Mouse (Mus musculus): Measurements from ENCODE around the gene Cldnd2. TPM values are rescaled to one million over a fixed set of nuclear protein-coding genes. Genes with fewer than 3 reads are reported as not detected.
"Not testable (repeated sequence)": the region's sequence is repeated elsewhere in the genome, so short reads cannot be mapped to it uniquely, and the experiment has no call there.

The Cldnd2 gene
- 247 and 279 TPM in 2 replicates for polyA plus RNA-seq (2012; rRNA removed)

- no peaks in the 10 kb centered on the region for H3K36me3 ChIP-seq (ENCODE audit: control insufficient read depth, insufficient read depth, low read length)
Observed at GRCm38 (mm10) chr7:43440482-43440881, at the start of gene Cldnd2. Gene Cldnd2, plus strand, starts transcription at chr7:43440782.

GRCm38 (mm10) chr7:43392349-43393121, 48.0 kb upstream of the Cldnd2 start:
- H3K27ac ChIP-seq (ENCODE audit: control insufficient read depth, insufficient read depth, low read depth, low read length), result no peak overlapping the region
- H3K36me3 ChIP-seq (ENCODE audit: control insufficient read depth, insufficient read depth, low read length), result no peaks in the 10 kb centered on the region
- no peaks in the 10 kb centered on the region for H3K4me1 ChIP-seq (ENCODE audit: control insufficient read depth, insufficient read depth, low read length)
- no peaks in the 10 kb centered on the region for H3K27me3 ChIP-seq (ENCODE audit: control insufficient read depth, insufficient read depth, low read length)
- H3K4me3 ChIP-seq (ENCODE audit: control insufficient read depth, low read depth, low read length), result no peak overlapping the region
- TF ChIP-seq POLR2A (IDR thresholded peaks at IDR 0.05; ENCODE audit: control insufficient read depth, low read depth, low read length) (no peak), CTCF (IDR thresholded peaks at IDR 0.05; ENCODE audit: control insufficient read depth, insufficient read depth, insufficient replicate concordance, low read depth, low read length) (no peak)

More at GRCm38 (mm10) chr7:43440482-43440881, at the start of gene Cldnd2:
- TF ChIP-seq CTCF (IDR thresholded peaks at IDR 0.05; ENCODE audit: control insufficient read depth, insufficient read depth, insufficient replicate concordance, low read depth, low read length) (no peak), POLR2A (IDR thresholded peaks at IDR 0.05; ENCODE audit: control insufficient read depth, low read depth, low read length) (no peak)
- Histone ChIP-seq H3K4me3 (ENCODE audit: control insufficient read depth, low read depth, low read length) (peak within 1 kb of the TSS; percentile 89), H3K4me1 (ENCODE audit: control insufficient read depth, insufficient read depth, low read length) (peaks cover 22% of the 10 kb centered on the region), H3K27ac (ENCODE audit: control insufficient read depth, insufficient read depth, low read depth, low read length) (no peak within 1 kb of the TSS), H3K27me3 (ENCODE audit: control insufficient read depth, insufficient read depth, low read length) (no peaks in the 10 kb centered on the region)

- Histone ChIP-seq H3K27me3 (ENCODE audit: control insufficient read depth, insufficient read depth, low read length) (no peaks in the 10 kb centered on the region), H3K36me3 (ENCODE audit: control insufficient read depth, insufficient read depth, low read length) (no peaks in the 10 kb centered on the region), H3K4me3 (ENCODE audit: control insufficient read depth, low read depth, low read length) (no peak overlapping the region), H3K4me1 (ENCODE audit: control insufficient read depth, insufficient read depth, low read length) (no peaks in the 10 kb centered on the region), H3K27ac (ENCODE audit: control insufficient read depth, insufficient read depth, low read depth, low read length) (no peak overlapping the region)
- no peak for TF ChIP-seq POLR2A (IDR thresholded peaks at IDR 0.05; ENCODE audit: control insufficient read depth, low read depth, low read length)
- TF ChIP-seq CTCF (IDR thresholded peaks at IDR 0.05; ENCODE audit: control insufficient read depth, insufficient read depth, insufficient replicate concordance, low read depth, low read length), result no peak
Observed at GRCm38 (mm10) chr7:43399501-43399900, 41.1 kb upstream of the Cldnd2 start.

GRCm38 (mm10) chr7:43402718-43403117, 37.9 kb upstream of the Cldnd2 start:
- no peaks in the 10 kb centered on the region for H3K27me3 ChIP-seq (ENCODE audit: control insufficient read depth, insufficient read depth, low read length)
- H3K36me3 ChIP-seq (ENCODE audit: control insufficient read depth, insufficient read depth, low read length), result no peaks in the 10 kb centered on the region
- H3K4me1 ChIP-seq (ENCODE audit: control insufficient read depth, insufficient read depth, low read length), result no peaks in the 10 kb centered on the region

GRCm38 (mm10) chr7:43407573-43407972, 33.0 kb upstream of the Cldnd2 start:
- Histone ChIP-seq H3K27ac (ENCODE audit: control insufficient read depth, insufficient read depth, low read depth, low read length) (no peak overlapping the region), H3K36me3 (ENCODE audit: control insufficient read depth, insufficient read depth, low read length) (no peaks in the 10 kb centered on the region), H3K4me3 (ENCODE audit: control insufficient read depth, low read depth, low read length) (no peak overlapping the region), H3K27me3 (ENCODE audit: control insufficient read depth, insufficient read depth, low read length) (no peaks in the 10 kb centered on the region), H3K4me1 (ENCODE audit: control insufficient read depth, insufficient read depth, low read length) (no peaks in the 10 kb centered on the region)
- TF ChIP-seq POLR2A (IDR thresholded peaks at IDR 0.05; ENCODE audit: control insufficient read depth, low read depth, low read length) (no peak), CTCF (IDR thresholded peaks at IDR 0.05; ENCODE audit: control insufficient read depth, insufficient read depth, insufficient replicate concordance, low read depth, low read length) (no peak)

More at GRCm38 (mm10) chr7:43402718-43403117, 37.9 kb upstream of the Cldnd2 start:
- Histone ChIP-seq H3K27ac (ENCODE audit: control insufficient read depth, insufficient read depth, low read depth, low read length) (no peak overlapping the region), H3K4me3 (ENCODE audit: control insufficient read depth, low read depth, low read length) (no peak overlapping the region)
- TF ChIP-seq POLR2A (IDR thresholded peaks at IDR 0.05; ENCODE audit: control insufficient read depth, low read depth, low read length) (no peak), CTCF (IDR thresholded peaks at IDR 0.05; ENCODE audit: control insufficient read depth, insufficient read depth, insufficient replicate concordance, low read depth, low read length) (no peak)

- H3K4me1 ChIP-seq (ENCODE audit: control insufficient read depth, insufficient read depth, low read length), result no peaks in the 10 kb centered on the region; the same call in 1 of the 2 replicates
- TF ChIP-seq CTCF (IDR thresholded peaks at IDR 0.05; ENCODE audit: control insufficient read depth, insufficient read depth, insufficient replicate concordance, low read depth, low read length) (no peak), POLR2A (IDR thresholded peaks at IDR 0.05; ENCODE audit: control insufficient read depth, low read depth, low read length) (no peak)
Observed at GRCm38 (mm10) chr7:43408131-43408553, 32.4 kb upstream of the Cldnd2 start, which contains the start of gene Siglecg. Gene Siglecg, plus strand, starts transcription at chr7:43408204.

GRCm38 (mm10) chr7:43409084-43409483, 31.5 kb upstream of the Cldnd2 start:
- no peaks in the 10 kb centered on the region; the same call in 1 of the 2 replicates for H3K4me1 ChIP-seq (ENCODE audit: control insufficient read depth, insufficient read depth, low read length)

More at GRCm38 (mm10) chr7:43408131-43408553, 32.4 kb upstream of the Cldnd2 start, which contains the start of gene Siglecg:
- Histone ChIP-seq H3K4me3 (ENCODE audit: control insufficient read depth, low read depth, low read length) (no peak within 1 kb of the TSS), H3K27me3 (ENCODE audit: control insufficient read depth, insufficient read depth, low read length) (no peaks in the 10 kb centered on the region), H3K36me3 (ENCODE audit: control insufficient read depth, insufficient read depth, low read length) (no peaks in the 10 kb centered on the region), H3K27ac (ENCODE audit: control insufficient read depth, insufficient read depth, low read depth, low read length) (no peak within 1 kb of the TSS)

GRCm38 (mm10) chr7:43411724-43412123, 28.9 kb upstream of the Cldnd2 start:
- not testable (repeated sequence) for H3K4me3 ChIP-seq (ENCODE audit: control insufficient read depth, low read depth, low read length); H3K27ac ChIP-seq (ENCODE audit: control insufficient read depth, insufficient read depth, low read depth, low read length); H3K4me1 ChIP-seq (ENCODE audit: control insufficient read depth, insufficient read depth, low read length)

More at GRCm38 (mm10) chr7:43409084-43409483, 31.5 kb upstream of the Cldnd2 start:
- no peak overlapping the region for H3K4me3 ChIP-seq (ENCODE audit: control insufficient read depth, low read depth, low read length)
- no peaks in the 10 kb centered on the region for H3K36me3 ChIP-seq (ENCODE audit: control insufficient read depth, insufficient read depth, low read length)
- no peak overlapping the region for H3K27ac ChIP-seq (ENCODE audit: control insufficient read depth, insufficient read depth, low read depth, low read length)
- H3K27me3 ChIP-seq (ENCODE audit: control insufficient read depth, insufficient read depth, low read length), result no peaks in the 10 kb centered on the region
- no peak for TF ChIP-seq CTCF (IDR thresholded peaks at IDR 0.05; ENCODE audit: control insufficient read depth, insufficient read depth, insufficient replicate concordance, low read depth, low read length)

More at GRCm38 (mm10) chr7:43411724-43412123, 28.9 kb upstream of the Cldnd2 start:
- not testable (repeated sequence) for H3K27me3 ChIP-seq (ENCODE audit: control insufficient read depth, insufficient read depth, low read length); H3K36me3 ChIP-seq (ENCODE audit: control insufficient read depth, insufficient read depth, low read length)

All from testis, adult 2 months (tissue).